18 mouse cellular contexts compared by ENCODE assay signal in genomic region chr8:71594324-71594722, GRCm38 (mm10). TPM values are rescaled to one million over a fixed set of nuclear protein-coding genes. Genes with fewer than 3 reads are reported as not detected.
"Had no signal": no experiment of that assay in that cellular context is flagged by ENCODE, and none has a peak within 500 bp of the region (broad histone marks: within the 10 kb centered on the region; RNA-seq: fewer than 3 reads in every experiment).

No protein-coding gene starts in this region.

- H3K9me3 ChIP-seq: limb, embryonic 12.5 days; midbrain, embryonic 15.5 days; neural tube, embryonic 13.5 days; stomach, embryonic 15.5 days had no signal

- H3K27ac ChIP-seq: kidney, postnatal 0 days; limb, embryonic 12.5 days; liver, embryonic 14.5 days; midbrain, embryonic 15.5 days; neural tube, embryonic 13.5 days; stomach, embryonic 15.5 days had no signal

- DNase-seq: kidney, adult 9 months; layer of hippocampus, adult 9-11 months; layer of hippocampus, postnatal 36 days; liver; lung, adult 2 months; lung, postnatal 36 days; retina, postnatal 1 day; right cerebral cortex, postnatal 4 days; spleen, adult 18-20 months had no signal

- H3K4me3 ChIP-seq: limb, embryonic 12.5 days; midbrain, embryonic 15.5 days; neural tube, embryonic 13.5 days; stomach, embryonic 15.5 days had no signal

- H3K4me2 ChIP-seq: limb, embryonic 12.5 days; stomach, embryonic 15.5 days had no signal

- H3K36me3 ChIP-seq: midbrain, embryonic 15.5 days; stomach, embryonic 15.5 days had no signal

- H3K27me3 ChIP-seq: midbrain, embryonic 15.5 days; stomach, embryonic 15.5 days had no signal

- ATAC-seq: lung, postnatal 0 days; midbrain, embryonic 15.5 days had no signal

- H3K9ac ChIP-seq: limb, embryonic 12.5 days; liver, embryonic 14.5 days; midbrain, embryonic 15.5 days; stomach, embryonic 15.5 days had no signal

RNA-seq across cellular contexts. Expression of gene Nxnl1, which starts 27.9 kb away (rescaled TPM):
- total RNA-seq: layer of hippocampus, postnatal 36 days; megakaryocyte progenitor cell, adult 5-6 weeks; monocyte, adult 5-6 weeks had no signal
- polyA plus RNA-seq: limb, embryonic 12.5 days; lung, adult 2 months; midbrain, embryonic 15.5 days; neural tube, embryonic 13.5 days had no signal
